Mouse (Mus musculus) MN1 (cell line): ENCODE data around the gene Pno1.
"Not testable (repeated sequence)": the region's sequence is repeated elsewhere in the genome, so short reads cannot be mapped to it uniquely, and the experiment has no call there.

ENCODE experiments used
- DNase-seq: peaks from one replicate; pipeline ENCODE4 v3.0.0-alpha.2; 2016; ENCODE audit warnings: low spot score

Gene Pno1

GRCm38 (mm10) chr11:17211258-17212140 is at the start of gene Pno1:
Gene Pno1, minus strand, starts transcription at chr11:17211568.
- DNase-seq, result peak; percentile 98

GRCm38 (mm10) chr11:17257861-17258260 is 46.5 kb upstream of the Pno1 start:
- DNase-seq, result peak; percentile 54

- DNase-seq, result peak; percentile 99
Measured at GRCm38 (mm10) chr11:17257443-17257842, 46.1 kb upstream of the Pno1 start, which contains the start of gene C1d. Gene C1d, plus strand, starts transcription at chr11:17257579.

GRCm38 (mm10) chr11:17256813-17257365 is 45.5 kb upstream of the Pno1 start:
- peak; percentile 52 for DNase-seq

GRCm38 (mm10) chr11:17248715-17249114 is 37.3 kb upstream of the Pno1 start:
- DNase-seq, result no peak

- DNase-seq, result not testable (repeated sequence)
Measured at GRCm38 (mm10) chr11:17238598-17238997, 27.2 kb upstream of the Pno1 start.

- DNase-seq, result no peak
Measured at GRCm38 (mm10) chr11:17236449-17237037, 25.2 kb upstream of the Pno1 start.

GRCm38 (mm10) chr11:17232792-17233191 is 21.4 kb upstream of the Pno1 start:
- peak; percentile 91 for DNase-seq

- no peak for DNase-seq
Measured at GRCm38 (mm10) chr11:17221126-17221525, 9.8 kb upstream of the Pno1 start.

GRCm38 (mm10) chr11:17215475-17215874 is 4.1 kb upstream of the Pno1 start:
- no peak for DNase-seq

GRCm38 (mm10) chr11:17212903-17213509 is 1.6 kb upstream of the Pno1 start:
- no peak for DNase-seq

GRCm38 (mm10) chr11:17212141-17212495 is 750 bp upstream of the Pno1 start:
- no peak for DNase-seq

GRCm38 (mm10) chr11:17202481-17202880 is 8.9 kb downstream of the Pno1 start:
- DNase-seq, result no peak

- DNase-seq, result peak; percentile 87
Measured at GRCm38 (mm10) chr11:17200936-17201335, 10.4 kb downstream of the Pno1 start.

- DNase-seq, result no peak
Measured at GRCm38 (mm10) chr11:17199840-17200501, 11.4 kb downstream of the Pno1 start.

- DNase-seq, result no peak
Measured at GRCm38 (mm10) chr11:17199170-17199569, 12.2 kb downstream of the Pno1 start.

- DNase-seq, result no peak
Measured at GRCm38 (mm10) chr11:17192151-17192844, 19.1 kb downstream of the Pno1 start.

GRCm38 (mm10) chr11:17188786-17189185 is 22.6 kb downstream of the Pno1 start:
- no peak for DNase-seq

- DNase-seq, result no peak
Measured at GRCm38 (mm10) chr11:17187649-17188048, 23.7 kb downstream of the Pno1 start.

GRCm38 (mm10) chr11:17183165-17183564 is 28.2 kb downstream of the Pno1 start:
- DNase-seq, result no peak

- DNase-seq, result no peak
Measured at GRCm38 (mm10) chr11:17181807-17182206, 29.6 kb downstream of the Pno1 start, which contains the start of gene Wdr92. Gene Wdr92, plus strand, starts transcription at chr11:17182107.
